Mouse (Mus musculus) urinary bladder, postnatal 36 days (tissue): ENCODE data around the gene Rnaseh2a.
"Not testable (repeated sequence)": the region's sequence is repeated elsewhere in the genome, so short reads cannot be mapped to it uniquely, and the experiment has no call there.

Source experiments
- DNase-seq, 2 experiments: peaks; one replicate each; pipeline ENCODE4 v3.0.0; 2022; ENCODE audit warnings: low spot score in 2 of 2, mixed read lengths in 1 of 2

Rnaseh2a gene

DNA sequence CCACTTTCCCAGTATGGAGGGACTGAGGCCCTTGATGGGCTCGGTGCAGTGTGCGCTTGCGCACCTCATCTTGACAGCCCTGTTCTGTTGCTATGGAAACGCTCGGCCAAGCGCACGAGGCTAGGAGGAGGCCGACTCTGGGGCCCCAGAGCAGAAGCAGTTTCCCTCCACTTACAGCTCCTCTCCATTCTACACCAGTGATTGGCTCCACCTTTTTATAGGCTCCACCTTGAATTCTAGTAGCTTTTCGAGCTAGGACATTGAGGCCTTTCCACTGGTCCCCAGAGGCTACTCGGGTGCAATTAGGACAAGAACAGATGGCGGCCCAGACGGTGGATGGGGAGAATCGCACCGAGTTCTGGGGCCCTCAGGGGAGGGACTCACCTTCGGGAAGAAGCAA is 34.7 kb downstream of the Rnaseh2a start:
- no peak for DNase-seq

GRCm38 (mm10) chr8:84933767-84934559 is 35.6 kb downstream of the Rnaseh2a start:
- no peak for DNase-seq

- no peak for DNase-seq
Measured at GRCm38 (mm10) chr8:84930582-84930981, 39.0 kb downstream of the Rnaseh2a start.

- DNase-seq = peak; percentile 48 to 65
Measured at GRCm38 (mm10) chr8:84928456-84929306, 40.9 kb downstream of the Rnaseh2a start.

GRCm38 (mm10) chr8:84927513-84927912 is 42.1 kb downstream of the Rnaseh2a start:
- DNase-seq = no peak

DNA sequence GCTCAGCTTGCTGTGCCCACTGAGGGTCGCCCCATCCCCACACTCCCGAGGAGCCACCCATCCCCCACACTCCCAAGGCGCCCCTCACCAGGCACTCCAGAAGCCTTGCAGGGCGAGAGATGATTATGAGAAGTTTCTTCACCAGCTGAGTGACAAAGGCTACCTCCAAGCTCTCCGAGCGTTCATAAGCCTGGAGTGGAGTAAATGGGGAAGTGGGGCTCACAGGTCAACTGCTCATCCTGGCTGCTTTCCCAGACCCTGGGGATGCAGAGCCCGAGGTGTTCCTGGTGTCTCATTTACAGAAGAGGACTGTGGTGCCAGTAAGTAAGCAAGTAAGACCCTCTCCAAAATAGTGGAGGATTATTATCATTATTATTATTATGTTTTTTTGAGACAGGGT is 44.0 kb downstream of the Rnaseh2a start:
- DNase-seq = no peak

DNA sequence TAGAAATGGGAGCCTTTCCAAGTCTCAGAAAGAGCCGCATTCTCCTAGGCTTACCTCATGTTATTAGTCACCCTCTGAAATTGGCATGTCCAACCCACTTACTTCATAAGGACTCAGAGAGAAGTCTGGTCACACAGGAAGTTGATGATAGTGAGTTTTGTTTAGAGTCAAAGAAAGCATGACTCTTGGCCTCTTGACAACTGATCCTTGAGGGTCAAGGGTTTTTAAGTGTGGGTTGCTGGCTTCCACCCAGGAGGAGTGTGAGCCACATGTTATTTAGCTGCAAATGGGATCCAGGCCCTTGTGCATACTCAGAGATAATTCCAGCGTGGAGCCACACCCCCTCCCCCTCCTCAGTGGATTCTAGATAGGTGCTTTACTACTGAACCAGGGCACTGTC is 48.0 kb downstream of the Rnaseh2a start:
- DNase-seq = no peak

DNA sequence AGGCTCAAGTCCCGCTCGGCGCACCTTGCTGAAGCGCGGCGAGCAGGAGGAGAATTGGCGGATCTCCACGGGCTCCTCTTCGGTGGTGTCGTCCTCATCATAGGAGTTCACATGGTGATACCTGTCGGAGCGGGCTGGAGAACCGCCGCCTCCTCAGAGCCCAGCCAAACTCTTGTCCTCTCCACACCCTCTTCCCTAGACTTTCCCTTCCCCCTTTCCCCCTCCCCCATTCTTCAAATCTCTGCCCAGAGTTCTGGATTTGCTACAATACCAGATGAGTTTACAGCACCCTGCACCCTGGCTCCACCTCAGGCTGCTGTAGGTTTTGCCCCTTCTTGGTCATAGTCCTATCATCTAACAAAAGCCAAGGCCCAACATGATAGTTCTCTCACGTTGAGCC is 50.9 kb downstream of the Rnaseh2a start:
- no peak for DNase-seq

DNA sequence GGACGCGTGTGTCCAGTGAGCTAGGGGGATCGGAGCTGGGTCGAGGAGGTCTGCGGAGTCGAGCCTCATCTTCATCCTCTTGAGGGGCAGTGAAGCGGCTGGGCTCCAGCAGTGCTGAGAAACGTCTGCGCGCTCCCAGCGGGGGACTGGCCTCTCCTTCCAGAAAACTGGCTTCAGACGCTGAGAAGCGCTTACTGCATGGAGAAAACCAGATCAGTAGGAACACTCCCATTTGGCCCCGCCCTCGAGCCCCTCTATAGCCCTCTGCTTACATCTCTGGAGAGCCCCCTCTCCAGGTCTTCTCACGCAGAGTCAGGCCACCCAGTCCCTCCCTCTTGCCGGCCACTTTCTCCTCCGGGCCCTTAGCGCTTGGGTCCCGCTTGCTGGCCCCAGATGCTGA is 51.8 kb downstream of the Rnaseh2a start:
- DNase-seq = no peak

DNA sequence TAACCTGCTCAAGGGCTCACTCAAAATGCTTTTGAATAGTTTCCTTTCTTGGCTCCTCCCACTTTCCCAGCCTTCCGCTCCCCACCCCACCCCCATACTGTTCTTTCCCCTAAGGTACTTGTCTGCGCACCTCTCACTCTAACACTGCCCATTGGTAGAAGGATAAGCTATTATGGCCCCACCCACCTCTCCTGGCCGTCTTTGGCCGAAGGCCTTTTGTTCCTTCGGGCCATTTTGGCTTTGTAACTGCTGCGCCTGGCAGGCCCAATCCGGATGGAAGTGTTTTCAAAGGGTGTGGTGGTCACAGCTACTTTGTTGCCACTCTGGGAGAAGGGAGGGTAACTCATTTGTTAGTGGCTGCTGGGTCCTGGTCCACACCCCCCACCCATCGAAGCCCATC is 54.3 kb downstream of the Rnaseh2a start:
- no peak for DNase-seq

DNA sequence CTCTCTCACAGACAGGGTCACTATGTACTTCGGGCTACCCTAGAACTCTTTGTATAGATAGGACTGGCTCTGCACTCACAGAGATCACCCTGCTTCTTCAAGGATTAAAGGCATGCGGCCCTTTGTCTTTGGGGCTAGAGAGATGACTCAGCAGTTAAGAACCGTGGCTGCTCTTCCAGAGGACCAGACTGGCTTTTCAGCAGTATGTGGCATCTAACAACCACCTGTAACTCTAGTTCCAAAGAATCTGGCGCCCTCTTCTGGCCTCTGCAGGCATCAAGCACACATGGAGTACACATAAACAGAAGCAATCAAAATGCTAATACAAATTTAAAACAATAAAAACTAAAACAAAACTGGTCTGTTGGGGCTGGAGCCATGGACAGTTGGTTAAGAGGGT is 55.6 kb downstream of the Rnaseh2a start:
- DNase-seq = no peak

- no peak for DNase-seq
Measured at GRCm38 (mm10) chr8:84913502-84913900, 56.1 kb downstream of the Rnaseh2a start.

GRCm38 (mm10) chr8:84912895-84913501 is 56.6 kb downstream of the Rnaseh2a start:
- DNase-seq = peak; percentile 66 to 74

GRCm38 (mm10) chr8:84912391-84912790 is 57.2 kb downstream of the Rnaseh2a start:
- no peak for DNase-seq

DNA sequence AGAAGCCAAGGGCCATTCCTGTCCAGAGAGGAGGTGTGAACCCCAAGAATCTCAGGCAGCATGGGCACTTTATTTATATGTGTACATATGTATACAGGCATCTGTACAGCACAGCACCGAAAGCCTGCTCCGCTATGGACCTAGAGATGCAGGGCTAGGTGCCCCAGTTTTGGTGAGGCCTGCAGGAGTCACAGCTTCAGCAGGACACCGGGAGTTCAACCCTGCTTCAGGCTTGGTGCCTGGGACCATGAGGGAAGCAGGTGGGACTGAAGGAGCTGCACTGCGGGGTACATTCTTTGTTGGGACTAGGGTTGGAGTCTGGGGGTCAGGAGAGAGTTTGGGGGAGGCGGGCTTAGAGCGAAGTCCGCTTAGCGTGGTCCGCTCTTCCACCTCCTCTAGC is 57.7 kb downstream of the Rnaseh2a start:
- DNase-seq = no peak

DNA sequence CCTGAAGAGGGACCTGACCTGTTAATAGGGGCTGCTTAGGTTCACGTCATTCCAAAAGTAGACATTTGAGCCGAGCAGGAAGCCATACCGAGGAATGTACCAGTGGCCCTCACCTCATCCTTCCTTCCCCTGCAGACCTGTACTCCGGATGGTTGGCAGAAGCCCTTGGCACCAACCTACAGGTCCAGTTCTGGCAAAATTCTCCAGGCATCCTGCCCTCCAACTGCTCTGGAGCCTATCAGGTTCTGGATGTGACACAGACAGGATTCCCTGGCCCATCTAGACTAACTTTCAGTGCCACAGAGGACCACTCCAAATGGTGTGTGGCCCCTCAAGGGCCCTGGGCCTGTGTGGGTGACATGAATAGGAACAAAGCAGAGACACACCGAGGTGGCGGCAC is 59.0 kb downstream of the Rnaseh2a start:
- no peak for DNase-seq

DNA sequence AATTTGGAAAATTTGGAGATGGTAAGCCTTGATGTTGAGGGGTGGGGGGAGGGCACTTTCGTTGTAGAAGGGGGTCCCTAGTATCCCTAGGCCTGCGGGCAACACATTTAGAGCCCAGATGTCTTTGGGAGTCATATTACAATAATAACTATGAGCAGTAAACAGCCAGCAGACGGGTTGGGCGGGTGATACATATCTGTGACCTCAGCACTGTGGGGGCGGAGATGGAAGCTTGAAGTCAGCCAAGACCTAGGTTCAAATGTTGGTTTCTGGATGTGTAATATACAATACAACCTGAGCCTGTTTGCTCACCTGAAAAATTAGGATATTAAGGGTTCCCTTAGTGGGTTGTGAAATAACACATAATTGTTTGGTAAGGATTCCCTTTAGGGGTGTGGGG is 59.6 kb downstream of the Rnaseh2a start:
- no peak for DNase-seq

DNA sequence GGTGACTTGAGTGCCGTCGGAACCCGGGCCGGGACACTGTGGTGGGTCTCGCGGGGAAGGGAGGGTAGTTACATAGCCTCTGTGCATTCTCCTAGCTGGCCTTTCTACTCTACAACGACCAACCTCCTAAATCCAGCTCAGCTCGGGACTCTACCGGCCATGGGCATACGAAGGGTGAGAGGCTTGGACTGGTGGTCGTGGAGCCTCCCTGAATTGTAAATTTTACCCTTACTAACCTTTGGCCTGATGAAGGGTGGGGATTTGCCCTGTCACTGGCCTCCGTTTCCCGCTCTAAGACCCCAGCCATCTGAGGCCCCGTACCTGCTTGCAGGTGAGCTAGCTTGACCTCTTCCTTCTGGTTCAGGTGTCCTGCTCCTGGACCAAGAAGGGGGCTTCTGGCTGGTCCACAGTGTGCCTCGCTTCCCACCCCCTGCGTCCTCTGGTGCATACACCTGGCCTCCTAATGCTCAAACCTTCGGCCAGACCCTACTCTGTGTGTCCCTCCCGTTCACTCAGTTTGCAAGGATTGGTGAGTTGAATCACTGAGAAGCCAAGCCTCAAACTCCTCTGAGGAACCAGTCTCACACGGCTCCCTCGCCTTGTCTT is 60.3 kb downstream of the Rnaseh2a start:
- DNase-seq = no peak

DNA sequence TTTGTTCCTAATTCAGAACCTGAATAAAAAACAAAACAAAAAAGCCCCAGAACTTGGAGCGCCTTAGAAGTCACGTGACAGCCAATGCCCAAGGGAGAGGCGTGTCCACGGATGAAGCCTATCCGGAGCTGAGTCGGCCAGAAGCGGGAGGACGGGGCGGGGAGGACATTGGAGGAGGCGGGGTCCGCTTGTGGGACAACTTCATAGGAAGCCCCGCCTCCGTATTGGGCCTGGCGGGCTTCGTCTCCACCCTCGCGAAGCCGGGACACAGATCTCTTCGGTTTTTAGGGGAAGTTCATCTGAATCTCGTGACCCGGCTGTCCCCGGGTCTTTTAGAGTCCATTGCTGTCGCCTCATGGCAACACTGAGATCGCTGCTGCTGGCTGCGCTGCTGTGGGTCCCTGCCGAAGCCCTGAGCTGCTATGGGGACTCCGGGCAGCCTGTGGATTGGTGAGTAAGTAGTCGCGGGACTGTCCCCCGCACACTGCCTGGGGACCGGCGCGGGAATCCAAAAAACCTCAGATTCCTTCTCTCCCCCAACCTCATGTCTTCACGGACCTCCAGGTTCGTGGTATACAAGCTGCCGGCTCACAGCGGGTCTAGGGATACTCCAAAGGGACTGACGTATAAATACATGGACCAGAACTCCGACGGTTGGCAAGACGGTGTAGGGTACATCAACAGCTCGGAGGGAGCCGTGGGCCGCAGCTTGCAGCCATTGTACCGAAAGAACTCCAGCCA is 61.0 kb downstream of the Rnaseh2a start, which contains the start of gene Dnase2a:
Gene Dnase2a (plus strand): TSS at position 140 of the 741 bp plus-strand sequence.
- peak; percentile 94 to 97 for DNase-seq

DNA sequence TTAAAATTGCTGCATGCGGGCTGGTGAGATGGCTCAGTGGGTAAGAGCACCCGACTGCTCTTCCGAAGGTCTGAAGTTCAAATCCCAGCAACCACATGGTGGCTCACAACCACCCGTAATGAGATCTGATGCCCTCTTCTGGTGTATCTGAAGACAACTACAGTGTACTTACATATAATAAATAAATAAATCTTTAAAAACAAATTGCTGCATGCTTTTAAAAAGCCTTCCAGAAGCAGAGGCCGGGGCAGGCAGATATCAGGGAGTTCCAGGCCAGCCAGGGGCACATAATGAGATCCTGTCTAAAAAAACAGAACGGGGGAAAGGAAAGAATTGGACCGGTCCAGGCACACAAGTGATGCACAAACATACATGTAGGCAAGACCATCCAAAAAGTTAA is 61.6 kb downstream of the Rnaseh2a start:
- DNase-seq = not testable (repeated sequence)

DNA sequence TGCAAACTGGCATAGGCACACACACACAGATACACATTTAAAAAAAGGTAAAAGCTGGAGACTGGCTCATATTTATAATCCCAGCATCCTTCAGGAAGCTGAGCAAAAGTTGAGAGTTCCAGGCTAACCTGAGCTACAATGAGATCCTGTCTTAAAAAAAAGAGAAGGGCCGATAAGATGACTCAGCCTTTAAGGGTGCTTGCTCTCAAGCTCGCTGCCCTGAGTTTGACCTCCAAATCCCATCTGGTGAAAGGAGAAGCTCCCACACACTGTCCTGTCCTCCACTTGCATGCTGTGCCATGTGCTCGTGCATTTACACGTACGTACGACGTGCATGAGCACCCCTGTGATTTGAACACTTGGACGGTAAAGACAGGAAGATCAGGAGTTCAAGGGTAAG is 62.1 kb downstream of the Rnaseh2a start:
- no peak for DNase-seq
